Mouse (Mus musculus): ENCODE measurements around the gene Tas2r134.

Tas2r134 gene

GRCm38 (mm10) chr2:51652086-51652485 is 24.8 kb downstream of the Tas2r134 start:
- DNase-seq (ENCODE audit: low read depth, low spot score) = no peak

- no peak for DNase-seq (ENCODE audit: low read depth, low spot score)
These were observed 30.4 kb downstream of the Tas2r134 start for GRCm38 (mm10) chr2:51657684-51658083.

DNA sequence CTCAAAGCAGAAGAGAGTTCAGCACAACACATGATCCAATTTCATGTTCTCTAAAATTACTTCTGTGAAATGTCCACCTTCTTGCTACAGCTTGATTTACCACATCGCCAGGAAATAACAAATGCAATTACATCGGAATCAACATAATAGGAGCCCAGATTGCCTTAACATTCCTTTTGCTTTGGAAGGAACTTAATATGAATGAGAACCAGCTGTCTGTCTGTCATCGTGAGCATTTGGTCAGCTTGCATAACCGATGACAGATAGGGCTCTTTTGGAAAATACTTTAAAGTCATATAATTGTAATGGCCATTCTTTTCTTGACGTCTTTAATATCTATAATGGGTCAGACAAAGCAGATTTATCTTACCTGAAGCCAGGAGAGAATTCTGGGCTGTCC is 31.0 kb downstream of the Tas2r134 start:
- DNase-seq (ENCODE audit: low read depth, low spot score) = no peak

DNA sequence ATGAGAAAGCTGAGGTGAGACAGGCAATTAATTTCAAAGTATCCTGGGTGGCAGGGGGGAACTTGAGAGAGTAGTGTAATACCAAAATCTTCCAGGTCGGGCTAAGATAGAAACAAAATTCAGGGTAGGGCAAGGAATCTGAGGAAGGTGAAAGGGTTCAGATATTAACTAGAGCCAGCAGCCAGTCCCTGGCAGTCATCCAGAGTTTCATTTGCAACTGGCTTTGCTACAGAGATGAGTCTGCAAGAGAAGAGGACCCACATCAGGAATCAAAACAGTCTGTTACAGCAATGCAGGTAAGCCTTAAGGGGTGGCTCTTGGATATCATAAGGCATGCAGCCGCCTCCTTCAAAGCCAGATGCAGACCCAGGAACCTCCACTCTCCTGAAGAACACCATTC is 47.0 kb downstream of the Tas2r134 start:
- DNase-seq (ENCODE audit: low read depth, low spot score) = no peak

All from A20 (cell line).